Mouse (Mus musculus): ENCODE results near the gene Ttc16. TPM values are rescaled to one million over a fixed set of nuclear protein-coding genes. Genes with fewer than 3 reads are reported as not detected.

Gene Ttc16
- polyA plus RNA-seq, 1 experiment from 2014 or later = 0.41 TPM

- H3K27ac ChIP-seq (replicated peaks; ENCODE audit: low read depth, low read length) = peak overlapping the region; percentile 86
- H3K36me3 ChIP-seq (ENCODE audit: control insufficient read depth, insufficient read depth, low read length) = peaks cover 30% of the 10 kb centered on the region
- DNase-seq (peak; percentile 94), ATAC-seq (ENCODE audit: low FRiP score, low TSS enrichment) (peak; percentile 89)
- no peaks in the 10 kb centered on the region for H3K27me3 ChIP-seq (ENCODE audit: control insufficient read depth, insufficient read depth, low read length)
- peak overlapping the region; percentile 82 for H3K4me2 ChIP-seq (ENCODE audit: low read length)
- H3K4me3 ChIP-seq (replicated peaks; ENCODE audit: low read depth, low read length) = peak overlapping the region; percentile 82
- H3K9me3 ChIP-seq (ENCODE audit: control insufficient read depth, low read length) = no peaks in the 10 kb centered on the region
- WGBS = under 1% methylated on average over 18 of the region's 18 CpGs
- H3K9ac ChIP-seq (replicated peaks; ENCODE audit: low read length) = peak overlapping the region; percentile 85
- H3K4me1 ChIP-seq (ENCODE audit: control insufficient read depth, insufficient read depth, low read length) = peaks cover 18% of the 10 kb centered on the region
These were observed 33.3 kb downstream of the Ttc16 start for GRCm38 (mm10) chr2:32742173-32742531.

- peak overlapping the region; percentile 86 for H3K27ac ChIP-seq (replicated peaks; ENCODE audit: low read depth, low read length)
- H3K36me3 ChIP-seq (ENCODE audit: control insufficient read depth, insufficient read depth, low read length) = peaks cover 24% of the 10 kb centered on the region
- no peaks in the 10 kb centered on the region for H3K27me3 ChIP-seq (ENCODE audit: control insufficient read depth, insufficient read depth, low read length)
- peak overlapping the region; percentile 85 for H3K9ac ChIP-seq (replicated peaks; ENCODE audit: low read length)
- DNase-seq (peak; percentile 87), ATAC-seq (ENCODE audit: low FRiP score, low TSS enrichment) (peak; percentile 60)
- H3K9me3 ChIP-seq (ENCODE audit: control insufficient read depth, low read length) = no peaks in the 10 kb centered on the region
- WGBS = 2% methylated on average over 54 of the region's 58 CpGs
- peaks cover 18% of the 10 kb centered on the region for H3K4me1 ChIP-seq (ENCODE audit: control insufficient read depth, insufficient read depth, low read length)
- H3K4me2 ChIP-seq (ENCODE audit: low read length) = peak overlapping the region; percentile 82
- H3K4me3 ChIP-seq (replicated peaks; ENCODE audit: low read depth, low read length) = peak overlapping the region; percentile 82
These were observed 33.9 kb downstream of the Ttc16 start for GRCm38 (mm10) chr2:32741273-32742172.

- Histone ChIP-seq H3K9me3 (ENCODE audit: control insufficient read depth, low read length) (no peaks in the 10 kb centered on the region), H3K27me3 (ENCODE audit: control insufficient read depth, insufficient read depth, low read length) (no peaks in the 10 kb centered on the region), H3K4me3 (replicated peaks; ENCODE audit: low read depth, low read length) (peak within 1 kb of the TSS; percentile 82), H3K9ac (replicated peaks; ENCODE audit: low read length) (peak within 1 kb of the TSS; percentile 85), H3K4me2 (ENCODE audit: low read length) (peak within 1 kb of the TSS; percentile 82), H3K27ac (replicated peaks; ENCODE audit: low read depth, low read length) (peak within 1 kb of the TSS; percentile 86), H3K36me3 (ENCODE audit: control insufficient read depth, insufficient read depth, low read length) (peaks cover 17% of the 10 kb centered on the region), H3K4me1 (ENCODE audit: control insufficient read depth, insufficient read depth, low read length) (peaks cover 18% of the 10 kb centered on the region)
- 6% methylated on average over 11 of the region's 11 CpGs for WGBS
- DNase-seq (no peak), ATAC-seq (ENCODE audit: low FRiP score, low TSS enrichment) (no peak)
These were observed 34.5 kb downstream of the Ttc16 start, which contains the start of gene 6330409D20Rik for GRCm38 (mm10) chr2:32740916-32741272. 6330409D20Rik (minus strand) TSS chr2:32741016.

- DNase-seq (no peak), ATAC-seq (ENCODE audit: low FRiP score, low TSS enrichment) (no peak)
- no peaks in the 10 kb centered on the region for H3K9me3 ChIP-seq (ENCODE audit: control insufficient read depth, low read length)
- H3K36me3 ChIP-seq (ENCODE audit: control insufficient read depth, insufficient read depth, low read length) = 0 out of 2 replicates have a peak, but pooled peaks cover 3% of the 10 kb centered on the region
- no peak overlapping the region for H3K9ac ChIP-seq (replicated peaks; ENCODE audit: low read length)
- WGBS = 72% methylated on average over 4 of the region's 4 CpGs
- H3K4me3 ChIP-seq (replicated peaks; ENCODE audit: low read depth, low read length) = no peak overlapping the region
- H3K27me3 ChIP-seq (ENCODE audit: control insufficient read depth, insufficient read depth, low read length) = no peaks in the 10 kb centered on the region
- H3K4me2 ChIP-seq (ENCODE audit: low read length) = no peak overlapping the region
- peaks cover 18% of the 10 kb centered on the region for H3K4me1 ChIP-seq (ENCODE audit: control insufficient read depth, insufficient read depth, low read length)
- no peak overlapping the region for H3K27ac ChIP-seq (replicated peaks; ENCODE audit: low read depth, low read length)
These were observed 36.1 kb downstream of the Ttc16 start for GRCm38 (mm10) chr2:32739311-32739710.

GRCm38 (mm10) chr2:32737008-32737407, 38.4 kb downstream of the Ttc16 start:
- Histone ChIP-seq H3K27me3 (ENCODE audit: control insufficient read depth, insufficient read depth, low read length) (no peaks in the 10 kb centered on the region), H3K4me3 (replicated peaks; ENCODE audit: low read depth, low read length) (no peak overlapping the region), H3K4me2 (ENCODE audit: low read length) (no peak overlapping the region), H3K9ac (replicated peaks; ENCODE audit: low read length) (no peak overlapping the region), H3K4me1 (ENCODE audit: control insufficient read depth, insufficient read depth, low read length) (peaks cover 9% of the 10 kb centered on the region; the same call in 1 of the 2 replicates), H3K9me3 (ENCODE audit: control insufficient read depth, low read length) (no peaks in the 10 kb centered on the region), H3K36me3 (ENCODE audit: control insufficient read depth, insufficient read depth, low read length) (no peaks in the 10 kb centered on the region), H3K27ac (replicated peaks; ENCODE audit: low read depth, low read length) (no peak overlapping the region)
- no peak for ATAC-seq (ENCODE audit: low FRiP score, low TSS enrichment)
- no peak for DNase-seq
- 55% methylated on average over 6 of the region's 6 CpGs for WGBS

GRCm38 (mm10) chr2:32736306-32736829, 39.1 kb downstream of the Ttc16 start:
- Histone ChIP-seq H3K4me1 (ENCODE audit: control insufficient read depth, insufficient read depth, low read length) (peaks cover 9% of the 10 kb centered on the region; the same call in 1 of the 2 replicates), H3K27ac (replicated peaks; ENCODE audit: low read depth, low read length) (no peak overlapping the region), H3K9ac (replicated peaks; ENCODE audit: low read length) (no peak overlapping the region), H3K9me3 (ENCODE audit: control insufficient read depth, low read length) (no peaks in the 10 kb centered on the region), H3K4me2 (ENCODE audit: low read length) (no peak overlapping the region), H3K4me3 (replicated peaks; ENCODE audit: low read depth, low read length) (no peak overlapping the region), H3K36me3 (ENCODE audit: control insufficient read depth, insufficient read depth, low read length) (no peaks in the 10 kb centered on the region), H3K27me3 (ENCODE audit: control insufficient read depth, insufficient read depth, low read length) (no peaks in the 10 kb centered on the region)
- 40% methylated on average over 3 of the region's 3 CpGs for WGBS
- ATAC-seq (ENCODE audit: low FRiP score, low TSS enrichment) (no peak), DNase-seq (no peak)

GRCm38 (mm10) chr2:32734933-32735332, 40.5 kb downstream of the Ttc16 start:
- no peak for ATAC-seq (ENCODE audit: low FRiP score, low TSS enrichment)
- no peak overlapping the region; the same call in 1 of the 2 replicates for H3K27ac ChIP-seq (replicated peaks; ENCODE audit: low read depth, low read length)
- H3K9ac ChIP-seq (replicated peaks; ENCODE audit: low read length) = 0 out of 2 replicates have a peak overlapping the region, but pooled peaks have one; percentile 6
- no peak overlapping the region for H3K4me2 ChIP-seq (ENCODE audit: low read length)
- H3K27me3 ChIP-seq (ENCODE audit: control insufficient read depth, insufficient read depth, low read length) = no peaks in the 10 kb centered on the region
- no peaks in the 10 kb centered on the region for H3K9me3 ChIP-seq (ENCODE audit: control insufficient read depth, low read length)
- H3K36me3 ChIP-seq (ENCODE audit: control insufficient read depth, insufficient read depth, low read length) = no peaks in the 10 kb centered on the region
- H3K4me3 ChIP-seq (replicated peaks; ENCODE audit: low read depth, low read length) = no peak overlapping the region
- H3K4me1 ChIP-seq (ENCODE audit: control insufficient read depth, insufficient read depth, low read length) = no peaks in the 10 kb centered on the region
- no peak for DNase-seq
- WGBS = 64% methylated on average over 4 of the region's 4 CpGs

GRCm38 (mm10) chr2:32734480-32734879, 41.0 kb downstream of the Ttc16 start:
- Histone ChIP-seq H3K9me3 (ENCODE audit: control insufficient read depth, low read length) (no peaks in the 10 kb centered on the region), H3K4me1 (ENCODE audit: control insufficient read depth, insufficient read depth, low read length) (no peaks in the 10 kb centered on the region), H3K4me3 (replicated peaks; ENCODE audit: low read depth, low read length) (no peak overlapping the region), H3K36me3 (ENCODE audit: control insufficient read depth, insufficient read depth, low read length) (no peaks in the 10 kb centered on the region), H3K27me3 (ENCODE audit: control insufficient read depth, insufficient read depth, low read length) (no peaks in the 10 kb centered on the region), H3K27ac (replicated peaks; ENCODE audit: low read depth, low read length) (peak overlapping the region; percentile 13; the same call in 1 of the 2 replicates), H3K9ac (replicated peaks; ENCODE audit: low read length) (0 out of 2 replicates have a peak overlapping the region, but pooled peaks have one; percentile 6), H3K4me2 (ENCODE audit: low read length) (no peak overlapping the region)
- DNase-seq (no peak), ATAC-seq (ENCODE audit: low FRiP score, low TSS enrichment) (no peak)
- 37% methylated on average over 4 of the region's 4 CpGs for WGBS

Measured in midbrain, embryonic 14.5 days (tissue).